Mouse (Mus musculus): Measurements from ENCODE around the gene Ccn6. TPM values are rescaled to one million over a fixed set of nuclear protein-coding genes. Genes with fewer than 3 reads are reported as not detected.

The Ccn6 gene
- polyA plus RNA-seq, 1 experiment from 2014 or later, result 0.26 TPM

DNA sequence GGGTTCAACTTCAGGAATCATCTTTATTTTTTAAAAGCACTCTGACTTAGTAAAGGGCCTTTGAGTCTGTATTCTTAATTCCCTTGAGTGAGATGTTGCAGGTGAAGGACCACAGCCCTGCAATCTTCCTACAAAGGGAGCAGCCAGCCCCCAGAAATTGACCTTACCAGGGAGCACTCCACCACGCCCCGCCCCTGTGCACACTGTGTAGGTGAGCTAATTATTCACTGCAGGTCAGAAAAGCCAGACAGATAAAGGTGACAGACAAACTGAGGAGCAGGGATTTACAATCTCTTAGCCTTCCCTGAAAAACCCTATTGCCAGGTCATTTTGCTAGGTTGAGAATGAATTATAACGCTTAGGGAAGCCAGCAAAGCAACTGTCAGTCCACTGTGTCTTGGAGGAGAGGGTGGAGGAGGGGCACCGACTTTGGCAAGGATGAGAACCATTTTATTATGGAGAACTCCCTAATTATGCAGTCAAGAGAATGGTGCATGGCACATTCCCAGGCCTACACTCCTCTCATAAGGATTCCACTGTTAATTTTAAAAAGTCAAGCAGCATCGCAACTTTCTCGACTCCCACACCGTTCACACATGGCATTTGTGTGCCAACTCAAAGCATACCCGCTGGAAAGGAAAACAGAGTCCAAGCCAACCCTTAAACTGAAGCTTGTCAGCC lies 21.4 kb upstream of the Ccn6 start:
- Histone ChIP-seq H3K9ac (ENCODE audit: low read length) (no peak overlapping the region), H3K4me1 (ENCODE audit: control insufficient read depth, insufficient read depth, low read length) (no peaks in the 10 kb centered on the region), H3K36me3 (ENCODE audit: control insufficient read depth, insufficient read depth) (no peaks in the 10 kb centered on the region), H3K27me3 (ENCODE audit: control insufficient read depth, insufficient read depth, low read length) (no peaks in the 10 kb centered on the region), H3K27ac (ENCODE audit: low read length) (no peak overlapping the region), H3K4me2 (ENCODE audit: low read depth, low read length) (no peak overlapping the region), H3K9me3 (replicated peaks; ENCODE audit: control insufficient read depth, low read length) (no peaks in the 10 kb centered on the region), H3K4me3 (ENCODE audit: low read length) (no peak overlapping the region)
- ATAC-seq (replicated peaks; ENCODE audit: extremely low read depth, insufficient read depth, low FRiP score), result no peak
- WGBS, result 78% methylated on average over 8 of the region's 8 CpGs

DNA sequence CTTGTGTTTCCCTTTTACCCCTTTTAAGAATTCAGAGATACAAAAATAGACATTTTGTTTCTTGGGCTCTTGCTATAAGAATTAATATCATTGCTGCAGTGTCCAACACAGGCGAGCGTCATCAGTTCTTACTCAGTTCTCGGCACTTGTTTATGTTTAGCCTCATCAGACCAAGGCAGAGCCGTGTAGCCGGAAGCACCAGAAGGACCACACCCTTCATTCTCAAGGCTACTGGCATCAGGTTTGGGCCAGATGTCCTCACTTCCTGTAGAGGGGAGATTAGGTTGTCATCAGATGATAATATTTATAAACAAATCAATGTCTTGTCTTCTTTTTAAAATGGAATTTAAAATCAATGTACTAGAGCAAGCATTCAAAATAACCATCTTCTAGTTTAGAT lies 13.4 kb upstream of the Ccn6 start:
- Histone ChIP-seq H3K27ac (ENCODE audit: low read length) (no peak overlapping the region), H3K4me2 (ENCODE audit: low read depth, low read length) (no peak overlapping the region), H3K9me3 (replicated peaks; ENCODE audit: control insufficient read depth, low read length) (peaks cover 8% of the 10 kb centered on the region), H3K4me3 (ENCODE audit: low read length) (no peak overlapping the region), H3K27me3 (ENCODE audit: control insufficient read depth, insufficient read depth, low read length) (no peaks in the 10 kb centered on the region), H3K4me1 (ENCODE audit: control insufficient read depth, insufficient read depth, low read length) (peaks cover 3% of the 10 kb centered on the region), H3K36me3 (ENCODE audit: control insufficient read depth, insufficient read depth) (no peaks in the 10 kb centered on the region), H3K9ac (ENCODE audit: low read length) (no peak overlapping the region)
- WGBS, result 55% methylated on average over 5 of the region's 5 CpGs
- ATAC-seq (replicated peaks; ENCODE audit: extremely low read depth, insufficient read depth, low FRiP score), result no peak

DNA sequence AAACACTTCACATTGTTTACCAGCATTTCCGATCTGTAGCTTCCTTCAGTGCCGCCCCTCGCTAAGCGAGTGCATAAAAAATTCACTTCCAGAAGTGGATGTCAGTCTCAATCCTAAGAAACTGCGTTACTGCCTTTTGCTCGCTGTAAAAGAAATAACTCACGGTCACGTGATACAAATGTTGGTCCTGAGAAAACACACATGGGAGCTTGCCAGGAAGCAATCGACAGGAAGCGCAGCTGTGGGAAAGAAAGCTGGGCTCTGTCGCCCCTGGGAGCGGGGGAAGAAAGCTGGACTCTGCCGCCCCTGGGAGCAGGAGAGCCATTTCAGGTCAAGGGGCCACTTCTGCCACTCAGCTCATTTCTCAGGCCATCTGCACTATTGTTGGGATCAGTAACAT lies 9.5 kb upstream of the Ccn6 start:
- H3K4me3 ChIP-seq (ENCODE audit: low read length), result peak overlapping the region; percentile 22
- H3K27me3 ChIP-seq (ENCODE audit: control insufficient read depth, insufficient read depth, low read length), result no peaks in the 10 kb centered on the region
- H3K27ac ChIP-seq (ENCODE audit: low read length), result peak overlapping the region; percentile 82
- WGBS, result 39% methylated on average over 13 of the region's 13 CpGs
- H3K4me2 ChIP-seq (ENCODE audit: low read depth, low read length), result peak overlapping the region; percentile 54
- peaks cover 4% of the 10 kb centered on the region for H3K4me1 ChIP-seq (ENCODE audit: control insufficient read depth, insufficient read depth, low read length)
- H3K9me3 ChIP-seq (replicated peaks; ENCODE audit: control insufficient read depth, low read length), result peaks cover 4% of the 10 kb centered on the region
- H3K9ac ChIP-seq (ENCODE audit: low read length), result peak overlapping the region; percentile 22; the same call in 1 of the 2 replicates
- no peaks in the 10 kb centered on the region for H3K36me3 ChIP-seq (ENCODE audit: control insufficient read depth, insufficient read depth)
- no peak for ATAC-seq (replicated peaks; ENCODE audit: extremely low read depth, insufficient read depth, low FRiP score)

DNA sequence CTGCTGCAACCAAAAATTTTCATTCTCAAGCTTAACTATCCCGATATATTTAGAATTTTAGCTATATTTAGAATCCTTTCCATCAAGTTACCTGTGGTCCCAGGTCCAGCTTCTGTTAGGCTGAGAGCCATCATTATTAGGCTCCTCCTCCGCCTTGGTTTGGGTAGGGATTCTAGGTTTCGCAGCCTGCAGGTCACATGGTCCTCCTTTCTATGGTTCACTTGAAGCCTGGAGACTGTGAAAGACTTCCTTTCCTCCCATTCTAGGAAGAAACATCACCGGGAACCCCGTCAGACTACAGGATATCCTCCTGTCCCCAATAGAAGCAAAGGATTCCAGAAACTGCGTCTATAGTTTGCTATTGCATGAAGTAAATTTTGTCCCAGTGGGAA lies 8.9 kb upstream of the Ccn6 start:
- no peaks in the 10 kb centered on the region for H3K36me3 ChIP-seq (ENCODE audit: control insufficient read depth, insufficient read depth)
- H3K27me3 ChIP-seq (ENCODE audit: control insufficient read depth, insufficient read depth, low read length), result no peaks in the 10 kb centered on the region
- no peak overlapping the region; the same call in 1 of the 2 replicates for H3K4me3 ChIP-seq (ENCODE audit: low read length)
- H3K4me1 ChIP-seq (ENCODE audit: control insufficient read depth, insufficient read depth, low read length), result peaks cover 4% of the 10 kb centered on the region
- H3K27ac ChIP-seq (ENCODE audit: low read length), result peak overlapping the region; percentile 82
- H3K4me2 ChIP-seq (ENCODE audit: low read depth, low read length), result peak overlapping the region; percentile 54
- ATAC-seq (replicated peaks; ENCODE audit: extremely low read depth, insufficient read depth, low FRiP score), result no peak
- H3K9ac ChIP-seq (ENCODE audit: low read length), result no peak overlapping the region
- no peaks in the 10 kb centered on the region; the same call in 1 of the 2 replicates for H3K9me3 ChIP-seq (replicated peaks; ENCODE audit: control insufficient read depth, low read length)
- 67% methylated on average over 6 of the region's 6 CpGs for WGBS

DNA sequence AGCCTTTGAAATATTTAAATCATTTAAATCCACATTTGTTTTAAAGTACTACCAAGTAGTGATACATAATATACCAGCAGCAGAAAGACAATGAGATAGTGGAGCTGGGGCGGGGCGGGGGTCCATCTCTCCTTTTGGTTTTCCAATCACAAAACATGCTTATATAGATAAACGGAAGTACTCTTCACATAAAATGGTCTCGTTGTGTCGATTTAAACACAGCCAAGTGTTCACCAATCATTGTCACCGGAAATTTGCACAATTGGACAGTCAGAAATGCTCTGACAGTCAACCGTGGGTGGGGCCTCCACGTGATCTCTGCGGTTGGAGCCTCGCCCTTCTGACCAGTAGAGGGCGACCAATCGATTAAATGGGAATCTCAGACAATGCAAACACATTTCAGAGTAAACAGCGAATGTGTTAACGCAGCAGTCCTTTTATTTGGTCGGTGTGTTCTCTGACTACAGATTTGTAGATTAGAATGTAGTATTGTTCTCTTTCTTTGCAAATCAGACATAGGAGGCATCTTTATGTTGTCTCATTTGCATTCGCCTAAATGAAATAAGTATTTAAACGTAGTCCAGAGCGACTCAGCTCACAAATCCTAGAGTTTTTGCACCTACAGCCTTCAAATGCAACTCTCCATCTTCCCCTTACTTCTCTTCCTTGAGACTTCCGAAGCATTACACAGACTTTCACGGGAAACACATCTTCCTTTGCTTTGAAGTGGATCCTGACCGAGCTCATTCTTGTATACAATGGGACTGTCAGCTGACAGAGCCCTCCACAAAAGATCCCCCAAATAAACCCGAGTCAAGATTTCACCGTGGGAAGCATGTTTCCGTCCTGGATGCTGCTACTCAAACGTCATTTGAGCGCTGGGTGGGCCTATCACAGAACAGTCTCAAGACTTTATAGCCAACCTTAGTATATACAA lies 8.3 kb upstream of the Ccn6 start:
- Histone ChIP-seq H3K4me1 (ENCODE audit: control insufficient read depth, insufficient read depth, low read length) (peaks cover 4% of the 10 kb centered on the region), H3K36me3 (ENCODE audit: control insufficient read depth, insufficient read depth) (no peaks in the 10 kb centered on the region), H3K4me2 (ENCODE audit: low read depth, low read length) (peak overlapping the region; percentile 83), H3K9me3 (replicated peaks; ENCODE audit: control insufficient read depth, low read length) (no peaks in the 10 kb centered on the region), H3K27me3 (ENCODE audit: control insufficient read depth, insufficient read depth, low read length) (no peaks in the 10 kb centered on the region), H3K4me3 (ENCODE audit: low read length) (peak overlapping the region; percentile 61), H3K9ac (ENCODE audit: low read length) (peak overlapping the region; percentile 59), H3K27ac (ENCODE audit: low read length) (peak overlapping the region; percentile 82)
- WGBS, result 17% methylated on average over 26 of the region's 26 CpGs
- peak; percentile 67 for ATAC-seq (replicated peaks; ENCODE audit: extremely low read depth, insufficient read depth, low FRiP score)

DNA sequence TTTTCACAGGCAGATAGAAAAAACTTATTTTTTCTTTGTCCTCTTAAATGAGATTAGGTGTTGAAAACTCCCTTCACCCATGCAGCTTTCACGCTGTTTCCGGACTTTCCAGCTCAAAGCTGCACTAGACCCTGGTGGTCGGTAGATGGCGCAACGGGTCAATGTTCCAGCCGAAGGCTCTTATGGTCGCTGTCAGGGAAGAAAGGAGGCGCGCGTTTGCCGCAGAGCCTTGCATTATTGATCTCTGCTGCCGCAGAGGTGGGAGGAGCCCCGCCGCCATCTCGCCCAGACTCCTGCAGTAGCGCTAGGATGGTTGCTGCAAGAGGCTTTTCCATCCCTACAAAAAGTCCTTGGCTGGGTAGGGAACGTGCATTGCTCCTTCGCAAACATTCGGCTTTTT lies 7.5 kb upstream of the Ccn6 start:
- H3K27ac ChIP-seq (ENCODE audit: low read length), result peak overlapping the region; percentile 64
- under 1% methylated on average over 19 of the region's 19 CpGs for WGBS
- H3K4me3 ChIP-seq (ENCODE audit: low read length), result peak overlapping the region; percentile 61
- no peaks in the 10 kb centered on the region for H3K9me3 ChIP-seq (replicated peaks; ENCODE audit: control insufficient read depth, low read length)
- H3K36me3 ChIP-seq (ENCODE audit: control insufficient read depth, insufficient read depth), result no peaks in the 10 kb centered on the region
- ATAC-seq (replicated peaks; ENCODE audit: extremely low read depth, insufficient read depth, low FRiP score), result peak; percentile 88
- H3K27me3 ChIP-seq (ENCODE audit: control insufficient read depth, insufficient read depth, low read length), result no peaks in the 10 kb centered on the region
- H3K4me2 ChIP-seq (ENCODE audit: low read depth, low read length), result peak overlapping the region; percentile 83
- peaks cover 4% of the 10 kb centered on the region for H3K4me1 ChIP-seq (ENCODE audit: control insufficient read depth, insufficient read depth, low read length)
- H3K9ac ChIP-seq (ENCODE audit: low read length), result peak overlapping the region; percentile 59

DNA sequence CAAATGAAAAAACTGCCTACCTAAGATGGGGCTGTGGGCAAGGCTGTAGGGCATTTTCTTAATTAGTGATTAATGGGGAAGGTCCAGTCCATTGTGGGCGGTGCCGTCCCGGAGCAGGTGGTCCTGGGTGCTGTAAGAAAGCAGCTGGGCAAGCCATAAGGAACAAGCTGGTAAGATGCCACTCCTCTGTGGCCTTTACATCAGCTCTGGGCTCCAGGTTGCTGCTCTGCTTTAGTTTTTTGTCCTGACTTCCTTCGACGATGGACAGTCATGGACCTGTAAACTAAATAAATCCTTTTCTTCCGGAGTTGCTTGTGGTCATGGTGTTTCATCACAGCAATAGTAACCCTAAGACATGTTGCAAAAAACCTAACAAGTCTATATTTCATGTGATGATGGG lies 7.1 kb upstream of the Ccn6 start:
- WGBS, result 15% methylated on average over 6 of the region's 6 CpGs
- H3K9ac ChIP-seq (ENCODE audit: low read length), result no peak overlapping the region
- no peak for ATAC-seq (replicated peaks; ENCODE audit: extremely low read depth, insufficient read depth, low FRiP score)
- H3K4me3 ChIP-seq (ENCODE audit: low read length), result no peak overlapping the region
- no peaks in the 10 kb centered on the region for H3K9me3 ChIP-seq (replicated peaks; ENCODE audit: control insufficient read depth, low read length)
- H3K27ac ChIP-seq (ENCODE audit: low read length), result no peak overlapping the region
- peak overlapping the region; percentile 83; the same call in 1 of the 2 replicates for H3K4me2 ChIP-seq (ENCODE audit: low read depth, low read length)
- H3K36me3 ChIP-seq (ENCODE audit: control insufficient read depth, insufficient read depth), result no peaks in the 10 kb centered on the region
- H3K27me3 ChIP-seq (ENCODE audit: control insufficient read depth, insufficient read depth, low read length), result no peaks in the 10 kb centered on the region
- H3K4me1 ChIP-seq (ENCODE audit: control insufficient read depth, insufficient read depth, low read length), result peaks cover 4% of the 10 kb centered on the region

DNA sequence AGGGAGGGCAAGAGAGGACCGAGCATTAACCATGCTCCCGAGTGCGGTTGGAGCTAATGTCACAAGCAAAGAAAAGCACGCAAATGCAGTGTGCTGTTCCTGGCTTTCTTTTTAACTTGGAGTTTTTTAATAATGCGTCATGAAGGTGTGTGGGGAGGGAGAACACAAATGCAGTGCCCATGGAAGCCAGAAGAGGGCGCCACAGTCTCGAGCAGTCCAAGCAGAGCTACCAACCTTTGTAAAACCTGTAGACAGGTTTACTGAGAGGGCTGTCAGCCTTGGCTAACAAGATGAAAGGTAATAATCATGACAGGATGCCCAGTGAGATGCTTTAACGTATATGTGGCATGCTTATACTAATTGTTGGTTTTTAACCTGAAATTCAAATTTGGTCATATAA lies 6.6 kb upstream of the Ccn6 start:
- Histone ChIP-seq H3K27me3 (ENCODE audit: control insufficient read depth, insufficient read depth, low read length) (no peaks in the 10 kb centered on the region), H3K4me2 (ENCODE audit: low read depth, low read length) (no peak overlapping the region), H3K4me3 (ENCODE audit: low read length) (no peak overlapping the region), H3K4me1 (ENCODE audit: control insufficient read depth, insufficient read depth, low read length) (peaks cover 7% of the 10 kb centered on the region), H3K9ac (ENCODE audit: low read length) (no peak overlapping the region), H3K27ac (ENCODE audit: low read length) (no peak overlapping the region), H3K36me3 (ENCODE audit: control insufficient read depth, insufficient read depth) (no peaks in the 10 kb centered on the region), H3K9me3 (replicated peaks; ENCODE audit: control insufficient read depth, low read length) (no peaks in the 10 kb centered on the region)
- 11% methylated on average over 8 of the region's 8 CpGs for WGBS
- ATAC-seq (replicated peaks; ENCODE audit: extremely low read depth, insufficient read depth, low FRiP score), result no peak

DNA sequence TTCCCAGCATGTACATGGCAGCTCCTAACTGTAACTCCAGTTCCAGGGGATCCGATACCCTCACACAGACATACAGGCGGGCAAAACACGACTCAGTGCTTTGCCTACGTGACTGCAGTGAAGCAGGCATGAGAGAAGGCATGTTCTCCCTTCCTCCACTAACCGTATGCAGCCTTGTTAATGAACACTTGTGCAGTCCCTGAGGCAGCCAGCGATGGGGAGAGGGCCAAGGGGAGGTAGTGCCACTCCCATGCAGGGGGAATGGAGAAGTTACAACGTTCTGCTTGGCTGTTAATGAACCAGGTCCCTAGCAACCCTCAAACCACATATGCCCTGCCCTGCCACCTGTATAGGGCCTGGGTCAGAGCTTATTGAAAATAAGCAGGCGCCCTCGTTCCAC lies 6.0 kb upstream of the Ccn6 start:
- peaks cover 9% of the 10 kb centered on the region for H3K4me1 ChIP-seq (ENCODE audit: control insufficient read depth, insufficient read depth, low read length)
- no peaks in the 10 kb centered on the region for H3K36me3 ChIP-seq (ENCODE audit: control insufficient read depth, insufficient read depth)
- 53% methylated on average over 9 of the region's 9 CpGs for WGBS
- H3K4me3 ChIP-seq (ENCODE audit: low read length), result no peak overlapping the region
- H3K9me3 ChIP-seq (replicated peaks; ENCODE audit: control insufficient read depth, low read length), result no peaks in the 10 kb centered on the region
- no peak for ATAC-seq (replicated peaks; ENCODE audit: extremely low read depth, insufficient read depth, low FRiP score)
- H3K27ac ChIP-seq (ENCODE audit: low read length), result no peak overlapping the region
- no peak overlapping the region for H3K9ac ChIP-seq (ENCODE audit: low read length)
- H3K27me3 ChIP-seq (ENCODE audit: control insufficient read depth, insufficient read depth, low read length), result no peaks in the 10 kb centered on the region
- H3K4me2 ChIP-seq (ENCODE audit: low read depth, low read length), result no peak overlapping the region
